In the genomic region with DNA sequence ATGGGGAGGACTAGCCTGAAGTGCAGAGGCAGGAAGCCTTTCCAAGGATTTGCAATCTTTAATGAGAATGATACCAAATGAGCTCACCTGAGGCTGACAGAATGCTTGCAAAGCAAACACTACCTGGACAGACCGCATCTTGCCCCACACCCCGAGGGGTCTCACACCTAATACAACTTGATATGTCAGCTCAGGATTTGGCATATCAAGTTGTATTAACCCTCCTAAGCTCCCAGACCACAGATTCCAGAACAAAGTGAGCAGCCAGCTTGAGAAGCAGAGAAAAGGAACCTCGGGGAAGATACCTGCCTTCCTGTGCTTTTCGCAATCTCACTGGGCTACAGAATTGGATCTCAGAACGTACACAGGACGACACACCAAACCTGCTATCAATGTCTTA, we compare ENCODE assay signal across 8 mouse cellular contexts. TPM values are rescaled to one million over a fixed set of nuclear protein-coding genes. Genes with fewer than 3 reads are reported as not detected.
A peak's percentile ranks its signal among the peaks of the same experiment; 100 is the strongest.
DNase-seq lines count a peak whose midpoint lies in the region; ATAC-seq and TF ChIP-seq lines count a peak whose summit lies in the region.
"Had no signal": no experiment of that assay in that cellular context is flagged by ENCODE, and none has a peak within 500 bp of the region (broad histone marks: within the 10 kb centered on the region; RNA-seq: fewer than 3 reads in every experiment).

No protein-coding gene starts in this region.

- H3K9me3 ChIP-seq in hindbrain, embryonic 13.5 days, result no peaks in the 10 kb centered on the region
- no peaks in the 10 kb centered on the region for H3K9me3 ChIP-seq in hindbrain, embryonic 12.5 days (replicated peaks)
- no peaks in the 10 kb centered on the region for H3K9me3 ChIP-seq in ES-E14 (ENCODE audit: control insufficient read depth, insufficient read depth, low read depth, low read length)
- H3K9me3 ChIP-seq in embryonic facial prominence, embryonic 10.5 days, result no peaks in the 10 kb centered on the region
- H3K9me3 ChIP-seq in limb, embryonic 10.5 days (replicated peaks), result no peaks in the 10 kb centered on the region

- ATAC-seq in hindbrain, embryonic 13.5 days (ENCODE audit: low FRiP score), result no peak
- no peak for ATAC-seq in hindbrain, embryonic 12.5 days (ENCODE audit: low FRiP score)

- H3K4me2 ChIP-seq in hindbrain, embryonic 13.5 days, result no peak overlapping the region
- no peak overlapping the region for H3K4me2 ChIP-seq in hindbrain, embryonic 12.5 days (replicated peaks)

- in situ Hi-C loops in ES-E14 (cut with MboI; ENCODE audit: low sequenced_read_pairs in 2 of 2, unreplicated experiment in 2 of 2), result no loop called here

- H3K4me1 ChIP-seq in hindbrain, embryonic 13.5 days (replicated peaks), result peaks cover 68% of the 10 kb centered on the region
- H3K4me1 ChIP-seq in hindbrain, embryonic 12.5 days, result peaks cover 56% of the 10 kb centered on the region
- peaks cover 3 to 26% of the 10 kb centered on the region in 2 experiments; a peak in 2 of 4 replicates for H3K4me1 ChIP-seq in ES-E14 (ENCODE audit: control insufficient read depth in 2 of 2, insufficient read depth in 2 of 2, low read length in 2 of 2, poor library complexity in 1 of 2)
- peaks cover 87% of the 10 kb centered on the region for H3K4me1 ChIP-seq in embryonic facial prominence, embryonic 10.5 days
- H3K4me1 ChIP-seq in limb, embryonic 10.5 days, result peaks cover 89% of the 10 kb centered on the region

- no peaks in the 10 kb centered on the region for H3K36me3 ChIP-seq in hindbrain, embryonic 13.5 days
- H3K36me3 ChIP-seq in hindbrain, embryonic 12.5 days, result no peaks in the 10 kb centered on the region
- H3K36me3 ChIP-seq in ES-E14 (ENCODE audit: control insufficient read depth, insufficient read depth, low read length, poor library complexity, severe bottlenecking), result no peaks in the 10 kb centered on the region
- peaks cover 11% of the 10 kb centered on the region for H3K36me3 ChIP-seq in embryonic facial prominence, embryonic 10.5 days (replicated peaks)
- H3K36me3 ChIP-seq in limb, embryonic 10.5 days, result peaks cover 8% of the 10 kb centered on the region

- H3K4me3 ChIP-seq in hindbrain, embryonic 13.5 days, result no peak overlapping the region
- no peak overlapping the region for H3K4me3 ChIP-seq in hindbrain, embryonic 12.5 days
- no peak overlapping the region for H3K4me3 ChIP-seq in ES-E14 (ENCODE audit: insufficient read depth in 1 of 2, low read depth in 1 of 2, low read length in 2 of 2, poor library complexity in 1 of 2, severe bottlenecking in 1 of 2)
- no peak overlapping the region for H3K4me3 ChIP-seq in embryonic facial prominence, embryonic 10.5 days
- no peak overlapping the region for H3K4me3 ChIP-seq in limb, embryonic 10.5 days

- no peaks in the 10 kb centered on the region for H3K27me3 ChIP-seq in hindbrain, embryonic 13.5 days
- H3K27me3 ChIP-seq in hindbrain, embryonic 12.5 days, result no peaks in the 10 kb centered on the region
- 0 out of 2 replicates have a peak, but pooled peaks cover 7% of the 10 kb centered on the region for H3K27me3 ChIP-seq in embryonic facial prominence, embryonic 10.5 days (replicated peaks; ENCODE audit: low read depth, poor library complexity, severe bottlenecking)
- H3K27me3 ChIP-seq in limb, embryonic 10.5 days (ENCODE audit: low read depth, poor library complexity, severe bottlenecking), result peaks cover 21% of the 10 kb centered on the region; the same call in 1 of the 2 replicates

- WGBS in hindbrain, embryonic 13.5 days, result 76% methylated on average over 6 of the region's 6 CpGs
- 73% methylated on average over 6 of the region's 6 CpGs for WGBS in hindbrain, embryonic 12.5 days
- 69% methylated on average over 6 of the region's 6 CpGs for WGBS in embryonic facial prominence, embryonic 10.5 days
- 76% methylated on average over 6 of the region's 6 CpGs for WGBS in limb, embryonic 10.5 days

- DNase-seq in ES-E14 (ENCODE audit: low read depth, low spot score), result no peak
- no peak for DNase-seq in embryonic facial prominence, embryonic 10.5 days (ENCODE audit: low spot score)
- no peak for DNase-seq in limb, embryonic 10.5 days (ENCODE audit: low spot score)
- no peak for DNase-seq in layer of hippocampus, postnatal 14 days (ENCODE audit: low spot score in 2 of 2)
- DNase-seq in thymus, postnatal 10 days (ENCODE audit: low spot score in 2 of 2), result no peak

- no peak overlapping the region for H3K9ac ChIP-seq in hindbrain, embryonic 13.5 days
- H3K9ac ChIP-seq in hindbrain, embryonic 12.5 days, result no peak overlapping the region
- peak overlapping the region; percentile 15; the same call in 1 of the 2 replicates for H3K9ac ChIP-seq in ES-E14 (ENCODE audit: insufficient read depth, low read depth, low read length, poor library complexity, severe bottlenecking)
- H3K9ac ChIP-seq: liver, embryonic 14.5 days had no signal

- H3K27ac ChIP-seq in hindbrain, embryonic 13.5 days, result peak overlapping the region; percentile 50; the same call in 1 of the 2 replicates
- H3K27ac ChIP-seq in hindbrain, embryonic 12.5 days, result no peak overlapping the region
- no peak overlapping the region for H3K27ac ChIP-seq in ES-E14 (ENCODE audit: insufficient read depth, low read depth, low read length, poor library complexity, severe bottlenecking)
- H3K27ac ChIP-seq in embryonic facial prominence, embryonic 10.5 days (replicated peaks), result peak overlapping the region; percentile 62; the same call in 1 of the 2 replicates
- peak overlapping the region; percentile 53; the same call in 1 of the 2 replicates for H3K27ac ChIP-seq in limb, embryonic 10.5 days
- H3K27ac ChIP-seq: liver, embryonic 14.5 days had no signal

TF ChIP-seq in ES-E14, 5 proteins besides CTCF, POLR2A, EP300 and RAD21:
- no peak for TF ChIP-seq ZC3H11A (IDR thresholded peaks at IDR 0.05; ENCODE audit: borderline replicate concordance, low read depth, low read length)
- no peak for TF ChIP-seq ZNF384 (IDR thresholded peaks at IDR 0.05; ENCODE audit: low read depth, low read length)
- TF ChIP-seq HCFC1 (IDR thresholded peaks at IDR 0.05; ENCODE audit: borderline replicate concordance, insufficient read depth, low read length), result no peak
- TF ChIP-seq MAFK (IDR thresholded peaks at IDR 0.05; ENCODE audit: insufficient read depth, low read depth, low read length), result no peak
- TF ChIP-seq CHD2 (IDR thresholded peaks at IDR 0.05; ENCODE audit: low read depth, low read length), result no peak

RNA-seq across cellular contexts. Expression of gene Lrig1, which starts 53.1 kb away (rescaled TPM):
- 10.9 and 12.5 TPM in 2 replicates for polyA plus RNA-seq in hindbrain, embryonic 13.5 days (2015; fragmentation: Nextera tagmentation; extraction: Ambion mirVana)
- polyA plus RNA-seq in hindbrain, embryonic 12.5 days (2016; fragmentation: Nextera tagmentation; extraction: Ambion mirVana), result 23.9 and 24.3 TPM in 2 replicates
- 19.1 and 37.5 TPM in 2 replicates for total RNA-seq in ES-E14 (2012; rRNA removed)
- 11.7 and 11.8 TPM in 2 replicates for polyA plus RNA-seq in embryonic facial prominence, embryonic 10.5 days (2016; fragmentation: Nextera tagmentation; extraction: Ambion mirVana)
- 13.7 and 15.7 TPM in 2 replicates for polyA plus RNA-seq in limb, embryonic 10.5 days (2016; fragmentation: Nextera tagmentation; extraction: Ambion mirVana)
- total RNA-seq in layer of hippocampus, postnatal 14 days (2021), result 10 to 100 TPM; 33.2 to 34.9 TPM

Comparison
In these comparisons a context has a peak if more than half of its experiments do, and no peak if none do; other contexts are left out.
1. H3K27ac ChIP-seq: peak in hindbrain, embryonic 13.5 days (single experiment), embryonic facial prominence, embryonic 10.5 days (single experiment) and limb, embryonic 10.5 days (single experiment); none in hindbrain, embryonic 12.5 days (single experiment) and ES-E14 (single experiment).